Mouse (Mus musculus) midbrain, embryonic 11.5 days (tissue): Measurements from ENCODE around the gene Ttc30b. TPM values are rescaled to one million over a fixed set of nuclear protein-coding genes. Genes with fewer than 3 reads are reported as not detected.
A peak's percentile ranks its signal among the peaks of the same experiment; 100 is the strongest.
"Not testable (repeated sequence)": the region's sequence is repeated elsewhere in the genome, so short reads cannot be mapped to it uniquely, and the experiment has no call there.

ENCODE experiments used
- ATAC-seq: fragments of 200-750 bp; cut with Nextera tagmentation; 2 replicates; pipeline ENCODE4 v1.8.0; 2017; ENCODE audit warnings: moderate TSS enrichment, moderate library complexity; ENCODE audit not compliant: low FRiP score
- DNase-seq: peaks from one replicate; pipeline ENCODE4 v3.0.0; 2015; ENCODE audit warnings: low spot score; ENCODE audit errors: missing footprints
- H3K27ac ChIP-seq: fragments of 300-500 bp; sonication (generic); 2 replicates; pipeline ENCODE4 v1.5.1; 2014; ENCODE audit warnings: low read depth, low read length
- H3K27me3 ChIP-seq: fragments of 300-500 bp; sonication (generic); 2 replicates; pipeline ENCODE4 v1.6.1; 2014; ENCODE audit warnings: mild to moderate bottlenecking, low read length, moderate library complexity, mixed read lengths; ENCODE audit not compliant: control insufficient read depth, insufficient read depth
- H3K36me3 ChIP-seq: fragments of 300-500 bp; sonication (generic); 2 replicates; pipeline ENCODE4 v1.6.1; 2014; ENCODE audit warnings: mild to moderate bottlenecking, low read length, moderate library complexity, mixed read lengths; ENCODE audit not compliant: control insufficient read depth, insufficient read depth
- H3K4me1 ChIP-seq: fragments of 300-500 bp; sonication (generic); 2 replicates; pipeline ENCODE4 v1.6.1; 2014; ENCODE audit warnings: low read length; ENCODE audit not compliant: control insufficient read depth, insufficient read depth
- H3K4me2 ChIP-seq: fragments of 300-500 bp; sonication (generic); 2 replicates; pipeline ENCODE4 v1.6.1; 2014; ENCODE audit warnings: mild to moderate bottlenecking, moderate library complexity
- H3K4me3 ChIP-seq: fragments of 300-500 bp; sonication (generic); 2 replicates; pipeline ENCODE4 v1.5.1; 2014; ENCODE audit warnings: low read depth, low read length
- H3K9ac ChIP-seq: fragments of 300-500 bp; sonication (generic); 2 replicates; pipeline ENCODE4 v1.6.1; 2014; ENCODE audit warnings: low read length
- H3K9me3 ChIP-seq: fragments of 300-500 bp; sonication (generic); 2 replicates; pipeline ENCODE4 v1.6.1; 2016; ENCODE audit warnings: low read length; ENCODE audit not compliant: control insufficient read depth
- WGBS: fragments of 180-500 bp; shearing (Covaris S2); extraction: QIAGEN DNeasy Blood & Tissue Kit; methylation state at CpG from one replicate; pipeline ENCODE4 v1.1.7; 2014; 5-methylcytosine and 5-hydroxymethylcytosine counted together
- polyA plus RNA-seq: library from polyadenylated mRNA; unstranded; fragments of >200 nt; fragmentation: Nextera tagmentation; extraction: Ambion mirVana; gene quantifications from 2 replicates; pipeline ENCODE4 v1.2.1, GENCODE M21; 2014

The Ttc30b gene
- polyA plus RNA-seq, 1 experiment from 2014 or later = 9.0 TPM

- H3K9ac ChIP-seq = peak overlapping the region; percentile 54
- peak; percentile 66 for ATAC-seq
- WGBS = 7% methylated on average over 15 of the region's 15 CpGs
Measured at GRCm38 (mm10) chr2:75959850-75960365, 21.5 kb upstream of the Ttc30b start.

DNA sequence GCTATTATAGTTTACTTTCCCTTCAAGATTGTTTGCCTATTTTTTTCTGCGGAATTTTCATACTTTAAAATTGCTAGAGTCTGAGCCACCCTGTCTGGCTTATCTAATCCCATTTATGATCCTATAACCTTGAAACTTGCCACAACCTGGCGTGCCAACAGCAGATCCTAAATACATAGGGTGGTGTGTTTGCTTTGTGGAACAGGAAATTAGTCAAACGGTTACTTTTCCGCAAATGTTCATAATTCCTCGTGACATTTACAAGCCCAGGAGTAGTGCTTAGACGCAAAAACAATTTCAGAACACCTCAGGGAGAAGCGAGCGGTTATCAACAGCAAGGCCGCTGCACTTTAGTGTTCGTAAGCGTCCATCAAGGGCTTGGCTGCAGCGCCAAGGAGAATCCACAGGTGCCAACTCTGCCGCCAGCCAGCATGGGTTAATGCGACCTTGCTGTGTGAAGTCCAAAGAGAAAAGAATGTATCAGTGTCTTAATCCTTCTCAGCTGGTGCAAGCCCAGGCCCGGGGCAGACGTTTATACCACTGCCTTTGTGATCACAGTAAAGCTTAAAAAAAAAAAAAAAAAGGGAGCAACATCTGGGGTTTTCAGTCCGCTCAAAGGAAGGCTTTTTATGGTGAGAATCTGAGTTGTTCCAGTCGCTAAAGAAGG lies 20.9 kb upstream of the Ttc30b start:
- H3K4me2 ChIP-seq = peak overlapping the region; percentile 26
- H3K36me3 ChIP-seq = no peaks in the 10 kb centered on the region
- H3K27ac ChIP-seq = peak overlapping the region; percentile 74; the same call in 1 of the 2 replicates
- no peaks in the 10 kb centered on the region for H3K9me3 ChIP-seq
- ATAC-seq (peak; percentile 79; the same call in 1 of the 2 replicates), DNase-seq (peak; percentile 92)
- H3K4me3 ChIP-seq = no peak overlapping the region
- H3K4me1 ChIP-seq = peaks cover 31% of the 10 kb centered on the region
- 26% methylated on average over 18 of the region's 18 CpGs for WGBS
- peak overlapping the region; percentile 54; the same call in 1 of the 2 replicates for H3K9ac ChIP-seq
- H3K27me3 ChIP-seq = no peaks in the 10 kb centered on the region

More at GRCm38 (mm10) chr2:75959850-75960365, 21.5 kb upstream of the Ttc30b start:
- H3K27me3 ChIP-seq = no peaks in the 10 kb centered on the region
- H3K36me3 ChIP-seq = no peaks in the 10 kb centered on the region
- H3K27ac ChIP-seq = peak overlapping the region; percentile 74
- peak; percentile 95 for DNase-seq
- H3K9me3 ChIP-seq = no peaks in the 10 kb centered on the region
- H3K4me3 ChIP-seq = no peak overlapping the region
- H3K4me2 ChIP-seq = peak overlapping the region; percentile 26
- H3K4me1 ChIP-seq = peaks cover 35% of the 10 kb centered on the region

DNA sequence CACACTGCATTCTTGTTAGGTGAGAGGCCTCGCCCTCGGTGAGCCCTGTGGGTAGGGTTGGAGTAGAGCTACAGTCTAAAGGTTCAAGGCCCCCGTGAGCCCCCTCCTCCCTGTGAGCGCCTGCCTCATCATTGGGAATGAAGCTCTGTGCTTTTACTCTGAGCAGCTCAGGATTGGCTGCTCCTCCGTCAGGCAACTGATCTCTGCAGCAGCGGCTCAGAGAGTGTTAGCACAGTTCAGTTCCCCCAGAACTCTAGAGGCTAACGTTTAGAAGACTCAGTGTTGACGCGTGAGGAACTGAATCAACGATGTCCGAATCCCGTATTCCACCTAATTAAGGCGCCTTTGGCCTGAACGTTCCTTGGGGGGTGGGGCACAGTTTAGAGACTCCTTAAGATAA lies 17.3 kb upstream of the Ttc30b start:
- WGBS = 54% methylated on average over 14 of the region's 14 CpGs
- H3K4me1 ChIP-seq = peaks cover 18% of the 10 kb centered on the region

GRCm38 (mm10) chr2:75953320-75953719 lies 14.9 kb upstream of the Ttc30b start:
- ATAC-seq = no peak
- WGBS = 93% methylated on average over 5 of the region's 5 CpGs
- H3K9me3 ChIP-seq = no peaks in the 10 kb centered on the region
- no peaks in the 10 kb centered on the region for H3K36me3 ChIP-seq
- H3K4me1 ChIP-seq = no peaks in the 10 kb centered on the region
- no peak overlapping the region for H3K4me2 ChIP-seq
- H3K4me3 ChIP-seq = no peak overlapping the region
- H3K27ac ChIP-seq = no peak overlapping the region
- no peak for DNase-seq
- H3K27me3 ChIP-seq = no peaks in the 10 kb centered on the region
- no peak overlapping the region for H3K9ac ChIP-seq

More for the DNA sequence above, 17.3 kb upstream of the Ttc30b start:
- no peak overlapping the region for H3K9ac ChIP-seq
- no peaks in the 10 kb centered on the region for H3K27me3 ChIP-seq
- no peaks in the 10 kb centered on the region for H3K36me3 ChIP-seq
- ATAC-seq (no peak), DNase-seq (no peak)
- H3K9me3 ChIP-seq = no peaks in the 10 kb centered on the region
- H3K4me3 ChIP-seq = no peak overlapping the region
- no peak overlapping the region for H3K4me2 ChIP-seq
- no peak overlapping the region for H3K27ac ChIP-seq

DNA sequence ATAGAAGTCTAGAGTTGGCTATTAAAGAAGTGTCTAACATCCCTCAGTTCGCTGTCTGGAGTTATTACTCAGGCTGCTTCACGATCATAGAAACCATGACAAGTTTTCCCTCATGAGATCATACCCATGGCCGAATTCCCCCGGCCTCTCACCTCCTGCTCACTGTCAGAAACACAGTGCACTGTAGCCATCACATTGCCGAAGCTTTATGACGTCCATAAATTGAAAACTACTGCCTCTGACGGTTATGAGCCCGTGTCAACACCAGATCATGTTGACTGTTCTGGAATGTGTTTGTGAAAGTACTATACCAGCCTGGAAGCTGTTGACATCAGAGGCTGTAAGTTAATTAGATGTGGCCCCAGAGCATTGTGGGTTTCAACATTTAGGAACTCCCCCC lies 12.3 kb upstream of the Ttc30b start:
- Histone ChIP-seq H3K27me3 (no peaks in the 10 kb centered on the region), H3K27ac (no peak overlapping the region), H3K9me3 (no peaks in the 10 kb centered on the region), H3K4me3 (no peak overlapping the region), H3K36me3 (no peaks in the 10 kb centered on the region), H3K9ac (no peak overlapping the region), H3K4me2 (no peak overlapping the region), H3K4me1 (no peaks in the 10 kb centered on the region)
- 88% methylated on average over 8 of the region's 8 CpGs for WGBS
- DNase-seq (no peak), ATAC-seq (no peak)

DNA sequence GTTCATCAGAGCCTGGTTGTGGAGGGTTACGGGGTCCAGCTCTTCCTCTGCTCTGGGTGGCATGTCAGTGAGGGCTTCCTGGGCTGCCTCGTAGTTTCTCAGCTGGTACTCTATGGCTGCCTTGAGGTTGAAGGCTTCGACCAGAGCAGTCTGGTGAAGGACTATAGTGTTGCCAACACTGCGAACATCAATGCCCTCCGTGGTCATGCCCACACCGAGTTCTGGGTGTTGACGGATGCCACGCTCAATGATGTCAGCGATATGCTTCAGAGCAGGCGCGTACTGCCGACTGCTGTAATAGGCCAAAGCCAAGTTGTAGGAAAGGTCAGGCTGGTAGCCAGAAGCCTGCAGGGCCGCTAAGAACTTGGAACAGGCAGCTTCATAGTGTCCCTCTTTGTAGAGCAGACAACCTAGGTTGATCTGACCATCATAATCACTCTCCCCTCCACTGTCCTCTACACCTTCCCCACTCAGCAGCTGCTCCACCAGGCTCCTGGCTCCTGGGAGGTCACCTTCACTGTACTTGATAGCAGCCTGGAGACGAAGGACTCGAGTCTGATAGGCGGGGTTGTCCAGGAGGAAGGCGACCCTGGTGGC lies 767 bp downstream of the Ttc30b start:
- H3K36me3 ChIP-seq, H3K9me3 ChIP-seq, DNase-seq, H3K27me3 ChIP-seq, H3K27ac ChIP-seq, H3K4me1 ChIP-seq: not testable (repeated sequence)
- ATAC-seq = peak; percentile 35
- peak overlapping the region; percentile 54 for H3K4me3 ChIP-seq
- 72% methylated on average over 15 of the region's 17 CpGs for WGBS
- H3K4me2 ChIP-seq = peak overlapping the region; percentile 57
- peak overlapping the region; percentile 76 for H3K9ac ChIP-seq

DNA sequence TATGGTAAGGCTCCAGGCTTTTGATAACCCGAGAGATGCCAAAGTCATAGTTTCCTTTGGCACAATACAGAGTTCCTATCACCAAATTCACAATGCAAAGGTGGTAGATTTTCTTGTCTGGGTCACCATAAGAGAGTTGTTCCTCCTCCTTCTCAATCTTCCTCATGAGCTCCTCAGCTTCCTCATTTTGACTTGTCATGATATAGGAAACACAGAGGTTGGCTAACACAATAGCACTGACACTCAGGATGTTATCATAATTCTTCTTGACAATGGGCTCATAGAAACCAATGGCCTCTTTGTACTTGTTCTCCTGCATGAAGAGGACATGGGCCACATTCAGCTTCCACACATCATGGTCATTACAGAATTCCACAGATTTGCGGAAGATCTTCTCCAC lies 1.7 kb downstream of the Ttc30b start:
- H3K4me2 ChIP-seq, H3K9me3 ChIP-seq, H3K27me3 ChIP-seq: not testable (repeated sequence)

GRCm38 (mm10) chr2:75933541-75933940 lies 4.8 kb downstream of the Ttc30b start:
- WGBS = 54% methylated on average over 7 of the region's 7 CpGs
- no peak for DNase-seq
- Histone ChIP-seq H3K4me2 (no peak overlapping the region), H3K4me1 (no peaks in the 10 kb centered on the region), H3K36me3 (no peaks in the 10 kb centered on the region), H3K27me3 (no peaks in the 10 kb centered on the region), H3K9ac (no peak overlapping the region), H3K4me3 (no peak overlapping the region), H3K9me3 (no peaks in the 10 kb centered on the region), H3K27ac (no peak overlapping the region)
- no peak for ATAC-seq

More for the DNA sequence above, 1.7 kb downstream of the Ttc30b start:
- H3K4me3 ChIP-seq, H3K4me1 ChIP-seq, DNase-seq, H3K27ac ChIP-seq, H3K36me3 ChIP-seq, ATAC-seq, H3K9ac ChIP-seq: not testable (repeated sequence)
- 92% methylated on average over 2 of the region's 2 CpGs for WGBS

DNA sequence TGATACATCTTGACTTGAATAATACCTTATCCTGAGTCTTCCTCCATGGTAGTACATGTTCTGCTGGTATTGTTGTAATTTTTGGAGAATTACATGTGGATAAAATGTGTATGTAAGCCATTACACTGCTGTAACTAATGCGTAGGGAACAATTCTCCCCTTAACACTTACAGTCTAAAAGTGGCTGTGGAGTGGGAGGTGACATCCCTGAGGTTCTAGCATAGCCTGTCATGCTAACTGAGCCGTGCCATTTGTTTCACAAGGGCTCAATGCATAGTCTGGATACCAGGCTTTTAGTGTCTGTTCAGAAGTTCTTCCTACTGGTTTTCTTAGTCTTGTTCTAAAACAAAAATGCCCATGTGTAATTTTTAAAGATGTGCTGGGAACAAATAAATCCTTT lies 7.4 kb downstream of the Ttc30b start:
- DNase-seq = no peak
- no peak for ATAC-seq
- Histone ChIP-seq H3K9ac (no peak overlapping the region), H3K4me1 (no peaks in the 10 kb centered on the region), H3K27ac (no peak overlapping the region), H3K4me3 (no peak overlapping the region), H3K9me3 (no peaks in the 10 kb centered on the region), H3K36me3 (no peaks in the 10 kb centered on the region), H3K4me2 (no peak overlapping the region), H3K27me3 (no peaks in the 10 kb centered on the region)
- 97% methylated on average over 2 of the region's 2 CpGs for WGBS
